Mouse (Mus musculus) ES-Bruce4 (cell line): ENCODE measurements at regions not wholly inside any gene's neighbourhood (a gene's known extent, or its start where the extent isn't known, plus 50 kb on each side); places are given as distances from the start of the nearest gene placed in this dataset.

Experiments used
- CTCF ChIP-seq: IDR thresholded peaks from one replicate; pipeline ENCODE4 v1.8.1; 2011; ENCODE audit warnings: low read depth, low read length
- EP300 ChIP-seq: IDR thresholded peaks from 2 replicates; pipeline ENCODE4 v1.6.1; 2011; ENCODE audit warnings: low read depth, low read length; ENCODE audit not compliant: insufficient read depth

DNA sequence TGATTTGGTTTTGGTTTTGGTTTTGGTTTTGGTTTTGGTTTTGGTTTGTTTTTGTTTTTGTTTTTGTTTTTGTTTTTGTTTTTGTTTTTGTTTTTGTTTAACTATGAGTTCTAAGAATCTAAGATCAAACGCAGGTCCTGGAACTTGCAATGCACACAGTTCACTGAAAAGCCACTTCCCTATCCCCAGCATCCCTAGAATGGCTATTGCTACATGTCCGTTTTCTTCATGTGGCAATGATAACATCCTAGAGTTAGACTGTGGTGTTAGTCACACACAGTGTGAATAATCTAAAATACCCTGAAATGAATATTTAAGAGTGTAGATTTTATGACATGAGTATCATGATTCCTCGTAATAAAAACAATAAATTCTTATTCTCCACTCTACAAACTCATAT is 99.5 kb upstream of the Kcnj16 start:
- no peak for TF ChIP-seq CTCF
- TF ChIP-seq EP300 = no peak
